Mouse (Mus musculus) lung, embryonic 15.5 days (tissue): Measurements from ENCODE around the gene Lrch1. TPM values are rescaled to one million over a fixed set of nuclear protein-coding genes. Genes with fewer than 3 reads are reported as not detected.
A peak's percentile ranks its signal among the peaks of the same experiment; 100 is the strongest.

ENCODE experiments used
- ATAC-seq: fragments of 200-750 bp; cut with Nextera tagmentation; 2 replicates; pipeline ENCODE4 v1.8.0; 2017; ENCODE audit warnings: moderate number of reproducible peaks, borderline replicate concordance; ENCODE audit not compliant: low FRiP score, low TSS enrichment; ENCODE audit errors: extremely low read depth
- H3K27ac ChIP-seq: fragments of 300-500 bp; sonication (generic); 2 replicates; pipeline ENCODE4 v1.5.1; 2015; ENCODE audit warnings: moderate library complexity, mild to moderate bottlenecking, inconsistent platforms
- H3K27me3 ChIP-seq: fragments of 300-500 bp; sonication (generic); 2 replicates; pipeline ENCODE4 v1.6.1; 2015; ENCODE audit warnings: inconsistent platforms
- H3K36me3 ChIP-seq: fragments of 300-500 bp; sonication (generic); 2 replicates; pipeline ENCODE4 v1.6.1; 2015; ENCODE audit warnings: inconsistent platforms
- H3K4me1 ChIP-seq: fragments of 300-500 bp; sonication (generic); 2 replicates; pipeline ENCODE4 v1.6.1; 2015; ENCODE audit warnings: inconsistent platforms
- H3K4me2 ChIP-seq: fragments of 300-500 bp; sonication (generic); 2 replicates; pipeline ENCODE4 v1.6.1; 2015; ENCODE audit warnings: inconsistent platforms, mild to moderate bottlenecking, moderate library complexity
- H3K4me3 ChIP-seq: fragments of 300-500 bp; sonication (generic); 2 replicates; pipeline ENCODE4 v1.5.1; 2015; ENCODE audit warnings: mild to moderate bottlenecking, inconsistent platforms
- H3K9ac ChIP-seq: fragments of 300-500 bp; sonication (generic); 2 replicates; pipeline ENCODE4 v1.6.1; 2015; ENCODE audit warnings: inconsistent platforms
- H3K9me3 ChIP-seq: fragments of 300-500 bp; sonication (generic); 2 replicates; pipeline ENCODE4 v1.6.1; 2016; ENCODE audit warnings: inconsistent platforms
- WGBS: fragments of 180-500 bp; shearing (Covaris S2); methylation state at CpG from one replicate; pipeline ENCODE4 v1.1.7; 2015; 5-methylcytosine and 5-hydroxymethylcytosine counted together
- polyA plus RNA-seq: library from polyadenylated mRNA; unstranded; fragments of >200 nt; fragmentation: Nextera tagmentation; extraction: Ambion mirVana; gene quantifications from 2 replicates; pipeline ENCODE4 v1.2.1, GENCODE M21; 2015

Gene Lrch1
- polyA plus RNA-seq, 1 experiment from 2014 or later: 19.9 TPM

- WGBS: 93% methylated on average over 3 of the region's 3 CpGs
- H3K4me1 ChIP-seq: no peaks in the 10 kb centered on the region; the same call in 1 of the 2 replicates
- no peak for ATAC-seq
These were observed 160.0 kb downstream of the Lrch1 start for GRCm38 (mm10) chr14:74787717-74788116.

GRCm38 (mm10) chr14:74784243-74784934 lies 163.3 kb downstream of the Lrch1 start:
- no peak overlapping the region for H3K9ac ChIP-seq
- H3K27me3 ChIP-seq: no peaks in the 10 kb centered on the region
- no peaks in the 10 kb centered on the region for H3K9me3 ChIP-seq
- H3K36me3 ChIP-seq: peaks cover 33% of the 10 kb centered on the region
- no peak for ATAC-seq
- H3K4me2 ChIP-seq: no peak overlapping the region
- no peaks in the 10 kb centered on the region for H3K4me1 ChIP-seq
- H3K27ac ChIP-seq: no peak overlapping the region
- no peak overlapping the region for H3K4me3 ChIP-seq
- WGBS: 57% methylated on average over 11 of the region's 11 CpGs

More at GRCm38 (mm10) chr14:74787717-74788116, 160.0 kb downstream of the Lrch1 start:
- Histone ChIP-seq H3K36me3 (peaks cover 33% of the 10 kb centered on the region), H3K4me2 (no peak overlapping the region), H3K4me3 (no peak overlapping the region), H3K9ac (no peak overlapping the region), H3K9me3 (no peaks in the 10 kb centered on the region), H3K27me3 (no peaks in the 10 kb centered on the region), H3K27ac (no peak overlapping the region)

GRCm38 (mm10) chr14:74774046-74774619 lies 173.5 kb downstream of the Lrch1 start:
- Histone ChIP-seq H3K27ac (no peak overlapping the region), H3K36me3 (peaks cover 35% of the 10 kb centered on the region), H3K4me3 (no peak overlapping the region), H3K4me1 (no peaks in the 10 kb centered on the region), H3K4me2 (no peak overlapping the region), H3K9me3 (no peaks in the 10 kb centered on the region), H3K9ac (no peak overlapping the region), H3K27me3 (no peaks in the 10 kb centered on the region)
- ATAC-seq: no peak
- 84% methylated on average over 10 of the region's 10 CpGs for WGBS

- Histone ChIP-seq H3K4me3 (no peak overlapping the region), H3K4me2 (no peak overlapping the region), H3K9ac (no peak overlapping the region), H3K27me3 (no peaks in the 10 kb centered on the region), H3K9me3 (no peaks in the 10 kb centered on the region), H3K36me3 (peaks cover 29% of the 10 kb centered on the region), H3K4me1 (peaks cover 5% of the 10 kb centered on the region; the same call in 1 of the 2 replicates), H3K27ac (no peak overlapping the region)
- peak; percentile 77; the same call in 1 of the 2 replicates for ATAC-seq
- WGBS: 50% methylated on average over 1 of the region's 1 CpGs
These were observed 179.8 kb downstream of the Lrch1 start for GRCm38 (mm10) chr14:74767892-74768291.

GRCm38 (mm10) chr14:74764191-74764918 lies 183.3 kb downstream of the Lrch1 start:
- Histone ChIP-seq H3K27me3 (no peaks in the 10 kb centered on the region), H3K9me3 (no peaks in the 10 kb centered on the region), H3K4me2 (no peak overlapping the region), H3K4me3 (no peak overlapping the region), H3K36me3 (peaks cover 18% of the 10 kb centered on the region), H3K9ac (no peak overlapping the region), H3K4me1 (peaks cover 5% of the 10 kb centered on the region; the same call in 1 of the 2 replicates), H3K27ac (no peak overlapping the region)
- no peak for ATAC-seq
- WGBS: 59% methylated on average over 10 of the region's 10 CpGs

GRCm38 (mm10) chr14:74736850-74737249 lies 210.8 kb downstream of the Lrch1 start:
- H3K4me3 ChIP-seq: no peak overlapping the region
- 96% methylated on average over 6 of the region's 6 CpGs for WGBS
- peaks cover 19% of the 10 kb centered on the region for H3K4me1 ChIP-seq
- H3K27ac ChIP-seq: no peak overlapping the region
- no peak overlapping the region for H3K9ac ChIP-seq
- H3K9me3 ChIP-seq: no peaks in the 10 kb centered on the region
- H3K4me2 ChIP-seq: no peak overlapping the region
- H3K36me3 ChIP-seq: peaks cover 55% of the 10 kb centered on the region
- ATAC-seq: no peak
- no peaks in the 10 kb centered on the region for H3K27me3 ChIP-seq

GRCm38 (mm10) chr14:74735471-74735870 lies 212.2 kb downstream of the Lrch1 start:
- Histone ChIP-seq H3K27ac (no peak overlapping the region), H3K36me3 (peaks cover 41% of the 10 kb centered on the region), H3K9me3 (no peaks in the 10 kb centered on the region), H3K4me1 (peaks cover 23% of the 10 kb centered on the region), H3K9ac (no peak overlapping the region), H3K4me3 (no peak overlapping the region), H3K27me3 (no peaks in the 10 kb centered on the region), H3K4me2 (no peak overlapping the region)
- WGBS: 60% methylated on average over 6 of the region's 6 CpGs
- no peak for ATAC-seq

GRCm38 (mm10) chr14:74733397-74733796 lies 214.3 kb downstream of the Lrch1 start:
- Histone ChIP-seq H3K9ac (no peak overlapping the region), H3K4me2 (peak overlapping the region; percentile 71), H3K4me1 (peaks cover 23% of the 10 kb centered on the region), H3K27me3 (no peaks in the 10 kb centered on the region), H3K27ac (no peak overlapping the region), H3K4me3 (peak overlapping the region; percentile 84), H3K36me3 (peaks cover 26% of the 10 kb centered on the region), H3K9me3 (no peaks in the 10 kb centered on the region)
- WGBS: 55% methylated on average over 2 of the region's 2 CpGs
- no peak for ATAC-seq

GRCm38 (mm10) chr14:74732079-74732783 lies 215.4 kb downstream of the Lrch1 start, which contains the start of gene Esd:
TSS of gene Esd (plus strand) at chr14:74732297.
- peak within 1 kb of the TSS; percentile 71 for H3K4me2 ChIP-seq
- H3K4me1 ChIP-seq: peaks cover 23% of the 10 kb centered on the region
- H3K9ac ChIP-seq: peak within 1 kb of the TSS; percentile 86
- no peaks in the 10 kb centered on the region for H3K9me3 ChIP-seq
- peak; percentile 99 for ATAC-seq
- H3K4me3 ChIP-seq: peak within 1 kb of the TSS; percentile 84
- peak within 1 kb of the TSS; percentile 88 for H3K27ac ChIP-seq
- peaks cover 16% of the 10 kb centered on the region for H3K36me3 ChIP-seq
- WGBS: under 1% methylated on average over 51 of the region's 53 CpGs
- H3K27me3 ChIP-seq: no peaks in the 10 kb centered on the region

- no peaks in the 10 kb centered on the region for H3K9me3 ChIP-seq
- peak overlapping the region; percentile 88 for H3K27ac ChIP-seq
- no peak for ATAC-seq
- H3K4me2 ChIP-seq: peak overlapping the region; percentile 71
- peak overlapping the region; percentile 84 for H3K4me3 ChIP-seq
- peaks cover 23% of the 10 kb centered on the region for H3K4me1 ChIP-seq
- no peaks in the 10 kb centered on the region for H3K27me3 ChIP-seq
- H3K9ac ChIP-seq: peak overlapping the region; percentile 34; the same call in 1 of the 2 replicates
- 21% methylated on average over 9 of the region's 9 CpGs for WGBS
- peaks cover 8% of the 10 kb centered on the region for H3K36me3 ChIP-seq
These were observed 216.2 kb downstream of the Lrch1 start for GRCm38 (mm10) chr14:74731221-74732078.

GRCm38 (mm10) chr14:74723541-74723940 lies 224.1 kb downstream of the Lrch1 start:
- no peak for ATAC-seq
- Histone ChIP-seq H3K9ac (no peak overlapping the region), H3K4me3 (no peak overlapping the region), H3K9me3 (no peaks in the 10 kb centered on the region), H3K36me3 (no peaks in the 10 kb centered on the region), H3K4me2 (no peak overlapping the region), H3K27me3 (no peaks in the 10 kb centered on the region), H3K4me1 (no peaks in the 10 kb centered on the region), H3K27ac (no peak overlapping the region)
- WGBS: 58% methylated on average over 3 of the region's 3 CpGs
